Mouse (Mus musculus) forebrain, embryonic 13.5 days (tissue): Measurements from ENCODE around the gene Spry2. TPM values are rescaled to one million over a fixed set of nuclear protein-coding genes. Genes with fewer than 3 reads are reported as not detected.

Source experiments
- ATAC-seq: fragments of 200-750 bp; cut with Nextera tagmentation; 2 replicates; pipeline ENCODE4 v1.8.0; 2017
- H3K27ac ChIP-seq: fragments of 300-500 bp; sonication (generic); 2 replicates; pipeline ENCODE4 v1.5.1; 2015; ENCODE audit warnings: inconsistent platforms, mild to moderate bottlenecking, moderate library complexity
- H3K27me3 ChIP-seq: fragments of 300-500 bp; sonication (generic); 2 replicates; pipeline ENCODE4 v1.6.1; 2015; ENCODE audit warnings: mild to moderate bottlenecking, inconsistent platforms
- H3K36me3 ChIP-seq: fragments of 300-500 bp; sonication (generic); 2 replicates; pipeline ENCODE4 v1.6.1; 2015; ENCODE audit warnings: mild to moderate bottlenecking, inconsistent platforms; ENCODE audit not compliant: poor library complexity, severe bottlenecking
- H3K4me1 ChIP-seq: fragments of 300-500 bp; sonication (generic); 2 replicates; pipeline ENCODE4 v1.6.1; 2015; ENCODE audit warnings: inconsistent platforms
- H3K4me2 ChIP-seq: fragments of 300-500 bp; sonication (generic); 2 replicates; pipeline ENCODE4 v1.6.1; 2015; ENCODE audit warnings: inconsistent platforms, mild to moderate bottlenecking, moderate library complexity
- H3K4me3 ChIP-seq: fragments of 300-500 bp; sonication (generic); 2 replicates; pipeline ENCODE4 v1.5.1; 2015; ENCODE audit warnings: mild to moderate bottlenecking, inconsistent platforms
- H3K9ac ChIP-seq: fragments of 300-500 bp; sonication (generic); 2 replicates; pipeline ENCODE4 v1.6.1; 2015; ENCODE audit warnings: mild to moderate bottlenecking, inconsistent platforms
- H3K9me3 ChIP-seq: fragments of 300-500 bp; sonication (generic); replicated peaks from 2 replicates; pipeline ENCODE4 v1.6.1; 2016; ENCODE audit warnings: inconsistent platforms
- WGBS: fragments of 180-500 bp; shearing (Covaris S2); methylation state at CpG from one replicate; pipeline ENCODE4 v1.1.7; 2015; 5-methylcytosine and 5-hydroxymethylcytosine counted together
- polyA plus RNA-seq: library from polyadenylated mRNA; unstranded; fragments of >200 nt; fragmentation: Nextera tagmentation; extraction: Ambion mirVana; gene quantifications from 2 replicates; pipeline ENCODE4 v1.2.1, GENCODE M21; 2015

The Spry2 gene
- polyA plus RNA-seq, 1 experiment from 2014 or later, result 27.4 TPM

GRCm38 (mm10) chr14:105886643-105887374, 9.8 kb downstream of the Spry2 start:
- Histone ChIP-seq H3K36me3 (peaks cover 3% of the 10 kb centered on the region; the same call in 1 of the 2 replicates), H3K4me2 (no peak overlapping the region), H3K27me3 (no peaks in the 10 kb centered on the region), H3K4me3 (no peak overlapping the region), H3K4me1 (no peaks in the 10 kb centered on the region), H3K27ac (no peak overlapping the region), H3K9ac (no peak overlapping the region), H3K9me3 (no peaks in the 10 kb centered on the region)
- ATAC-seq, result no peak
- WGBS, result 94% methylated on average over 9 of the region's 9 CpGs

GRCm38 (mm10) chr14:105885249-105885648, 11.4 kb downstream of the Spry2 start:
- Histone ChIP-seq H3K27me3 (no peaks in the 10 kb centered on the region), H3K36me3 (no peaks in the 10 kb centered on the region; the same call in 1 of the 2 replicates), H3K9ac (no peak overlapping the region), H3K4me2 (no peak overlapping the region), H3K9me3 (no peaks in the 10 kb centered on the region), H3K4me1 (no peaks in the 10 kb centered on the region), H3K4me3 (no peak overlapping the region), H3K27ac (no peak overlapping the region)
- WGBS, result 81% methylated on average over 6 of the region's 6 CpGs
- ATAC-seq, result no peak

GRCm38 (mm10) chr14:105883215-105883614, 13.4 kb downstream of the Spry2 start:
- 88% methylated on average over 6 of the region's 6 CpGs for WGBS

GRCm38 (mm10) chr14:105878359-105878758, 18.3 kb downstream of the Spry2 start:
- peaks cover 12% of the 10 kb centered on the region for H3K27me3 ChIP-seq
- no peaks in the 10 kb centered on the region for H3K9me3 ChIP-seq
- ATAC-seq, result no peak
- H3K4me2 ChIP-seq, result no peak overlapping the region
- H3K4me3 ChIP-seq, result no peak overlapping the region
- H3K4me1 ChIP-seq, result peaks cover 8% of the 10 kb centered on the region
- H3K27ac ChIP-seq, result no peak overlapping the region
- H3K36me3 ChIP-seq, result no peaks in the 10 kb centered on the region
- 85% methylated on average over 10 of the region's 10 CpGs for WGBS
- H3K9ac ChIP-seq, result no peak overlapping the region

More at GRCm38 (mm10) chr14:105883215-105883614, 13.4 kb downstream of the Spry2 start:
- Histone ChIP-seq H3K9ac (no peak overlapping the region), H3K9me3 (no peaks in the 10 kb centered on the region), H3K27me3 (peaks cover 8% of the 10 kb centered on the region; the same call in 1 of the 2 replicates), H3K4me1 (no peaks in the 10 kb centered on the region), H3K27ac (no peak overlapping the region), H3K36me3 (no peaks in the 10 kb centered on the region), H3K4me2 (no peak overlapping the region), H3K4me3 (no peak overlapping the region)
- no peak for ATAC-seq

- Histone ChIP-seq H3K9me3 (no peaks in the 10 kb centered on the region), H3K4me2 (no peak overlapping the region), H3K27ac (no peak overlapping the region), H3K4me1 (peaks cover 8% of the 10 kb centered on the region), H3K36me3 (no peaks in the 10 kb centered on the region), H3K9ac (no peak overlapping the region), H3K27me3 (peaks cover 12% of the 10 kb centered on the region), H3K4me3 (no peak overlapping the region)
- WGBS, result 14% methylated on average over 7 of the region's 7 CpGs
- ATAC-seq, result no peak
These were observed 20.2 kb downstream of the Spry2 start for GRCm38 (mm10) chr14:105876375-105876774.

- no peak overlapping the region for H3K9ac ChIP-seq
- no peaks in the 10 kb centered on the region for H3K36me3 ChIP-seq
- H3K27ac ChIP-seq, result no peak overlapping the region
- no peaks in the 10 kb centered on the region; the same call in 1 of the 2 replicates for H3K27me3 ChIP-seq
- H3K9me3 ChIP-seq, result no peaks in the 10 kb centered on the region
- 90% methylated on average over 14 of the region's 14 CpGs for WGBS
- no peak overlapping the region for H3K4me2 ChIP-seq
- no peak overlapping the region for H3K4me3 ChIP-seq
- ATAC-seq, result no peak
- H3K4me1 ChIP-seq, result no peaks in the 10 kb centered on the region
These were observed 26.2 kb downstream of the Spry2 start for GRCm38 (mm10) chr14:105870370-105870936.

GRCm38 (mm10) chr14:105865381-105865938, 31.2 kb downstream of the Spry2 start:
- no peak overlapping the region for H3K9ac ChIP-seq
- no peaks in the 10 kb centered on the region for H3K36me3 ChIP-seq
- H3K4me2 ChIP-seq, result no peak overlapping the region
- no peak overlapping the region for H3K27ac ChIP-seq
- H3K27me3 ChIP-seq, result peaks cover 3% of the 10 kb centered on the region; the same call in 1 of the 2 replicates
- no peaks in the 10 kb centered on the region for H3K4me1 ChIP-seq
- 95% methylated on average over 5 of the region's 5 CpGs for WGBS
- H3K9me3 ChIP-seq, result no peaks in the 10 kb centered on the region
- ATAC-seq, result no peak
- H3K4me3 ChIP-seq, result no peak overlapping the region

- H3K9me3 ChIP-seq, result no peaks in the 10 kb centered on the region
- no peak for ATAC-seq
- no peaks in the 10 kb centered on the region for H3K4me1 ChIP-seq
- H3K4me3 ChIP-seq, result no peak overlapping the region
- H3K9ac ChIP-seq, result no peak overlapping the region
- H3K27ac ChIP-seq, result no peak overlapping the region
- WGBS, result 78% methylated on average over 11 of the region's 11 CpGs
- peaks cover 3% of the 10 kb centered on the region; the same call in 1 of the 2 replicates for H3K27me3 ChIP-seq
- no peak overlapping the region for H3K4me2 ChIP-seq
- no peaks in the 10 kb centered on the region for H3K36me3 ChIP-seq
These were observed 34.4 kb downstream of the Spry2 start for GRCm38 (mm10) chr14:105862199-105862598.

- no peak overlapping the region for H3K27ac ChIP-seq
- no peak overlapping the region for H3K9ac ChIP-seq
- H3K9me3 ChIP-seq, result no peaks in the 10 kb centered on the region
- peaks cover 3% of the 10 kb centered on the region; the same call in 1 of the 2 replicates for H3K27me3 ChIP-seq
- H3K36me3 ChIP-seq, result no peaks in the 10 kb centered on the region
- WGBS, result 52% methylated on average over 6 of the region's 6 CpGs
- no peak for ATAC-seq
- H3K4me2 ChIP-seq, result no peak overlapping the region
- no peaks in the 10 kb centered on the region for H3K4me1 ChIP-seq
- H3K4me3 ChIP-seq, result no peak overlapping the region
These were observed 35.7 kb downstream of the Spry2 start for GRCm38 (mm10) chr14:105860920-105861319.

GRCm38 (mm10) chr14:105860276-105860675, 36.3 kb downstream of the Spry2 start:
- no peak overlapping the region for H3K4me2 ChIP-seq
- no peaks in the 10 kb centered on the region for H3K36me3 ChIP-seq
- no peak overlapping the region for H3K9ac ChIP-seq
- H3K27me3 ChIP-seq, result peaks cover 3% of the 10 kb centered on the region; the same call in 1 of the 2 replicates
- no peaks in the 10 kb centered on the region for H3K4me1 ChIP-seq
- H3K27ac ChIP-seq, result no peak overlapping the region
- H3K4me3 ChIP-seq, result no peak overlapping the region
- ATAC-seq, result no peak
- WGBS, result 88% methylated on average over 4 of the region's 4 CpGs
- H3K9me3 ChIP-seq, result no peaks in the 10 kb centered on the region

GRCm38 (mm10) chr14:105859876-105860275, 36.7 kb downstream of the Spry2 start:
- Histone ChIP-seq H3K9ac (no peak overlapping the region), H3K27me3 (peaks cover 3% of the 10 kb centered on the region; the same call in 1 of the 2 replicates), H3K4me1 (no peaks in the 10 kb centered on the region), H3K4me2 (no peak overlapping the region), H3K27ac (no peak overlapping the region), H3K36me3 (no peaks in the 10 kb centered on the region), H3K4me3 (no peak overlapping the region), H3K9me3 (no peaks in the 10 kb centered on the region)
- no peak for ATAC-seq
- 25% methylated on average over 2 of the region's 2 CpGs for WGBS

- no peak overlapping the region for H3K4me2 ChIP-seq
- ATAC-seq, result no peak
- 15% methylated on average over 4 of the region's 4 CpGs for WGBS
These were observed 37.3 kb downstream of the Spry2 start for GRCm38 (mm10) chr14:105859368-105859767.

More at GRCm38 (mm10) chr14:105859368-105859767, 37.3 kb downstream of the Spry2 start:
- Histone ChIP-seq H3K27me3 (peaks cover 3% of the 10 kb centered on the region; the same call in 1 of the 2 replicates), H3K9me3 (no peaks in the 10 kb centered on the region), H3K36me3 (no peaks in the 10 kb centered on the region), H3K4me1 (no peaks in the 10 kb centered on the region), H3K9ac (no peak overlapping the region), H3K27ac (no peak overlapping the region), H3K4me3 (no peak overlapping the region)
